Mouse (Mus musculus): ENCODE data around the gene Ift88.

- no peak for TF ChIP-seq CTCF (IDR thresholded peaks at IDR 0.05; ENCODE audit: low read depth, low read length)
- TF ChIP-seq TAL1 (conservative IDR thresholded peaks at IDR 0.05; ENCODE audit: low read depth, low read length): no peak
- TF ChIP-seq GATA1 (IDR thresholded peaks at IDR 0.05; ENCODE audit: borderline replicate concordance, low read length): no peak
- TF ChIP-seq POLR2AphosphoS5 (IDR thresholded peaks at IDR 0.05; ENCODE audit: insufficient replicate concordance, low read depth, low read length): no peak
- TF ChIP-seq GATA2 (IDR thresholded peaks at IDR 0.05; ENCODE audit: borderline replicate concordance, low read depth, low read length): no peak
Measured at GRCm38 (mm10) chr14:57535646-57536045, 111.8 kb downstream of the Ift88 start.

Measured in G1E (cell line).